Mouse (Mus musculus) embryonic facial prominence, embryonic 12.5 days (tissue): ENCODE measurements around the gene Mob3a. TPM values are rescaled to one million over a fixed set of nuclear protein-coding genes. Genes with fewer than 3 reads are reported as not detected.

Experiments used
- ATAC-seq: fragments of 200-750 bp; cut with Nextera tagmentation; 2 replicates; pipeline ENCODE4 v1.8.0; 2017; ENCODE audit not compliant: insufficient number of reproducible peaks, insufficient read depth, low FRiP score, low TSS enrichment
- H3K27ac ChIP-seq: fragments of 300-500 bp; sonication (generic); 2 replicates; pipeline ENCODE4 v1.5.1; 2016; ENCODE audit warnings: mild to moderate bottlenecking
- H3K27me3 ChIP-seq: fragments of 300-500 bp; sonication (generic); 2 replicates; pipeline ENCODE4 v1.6.1; 2016; ENCODE audit warnings: mild to moderate bottlenecking, moderate library complexity
- H3K36me3 ChIP-seq: fragments of 300-500 bp; sonication (generic); 2 replicates; pipeline ENCODE4 v1.6.1; 2016; ENCODE audit warnings: mild to moderate bottlenecking
- H3K4me1 ChIP-seq: fragments of 300-500 bp; sonication (generic); 2 replicates; pipeline ENCODE4 v1.6.1; 2016
- H3K4me2 ChIP-seq: fragments of 300-500 bp; sonication (generic); replicated peaks from 2 replicates; pipeline ENCODE4 v1.6.1; 2016; ENCODE audit warnings: mild to moderate bottlenecking, moderate library complexity
- H3K4me3 ChIP-seq: fragments of 300-500 bp; sonication (generic); 2 replicates; pipeline ENCODE4 v1.5.1; 2016; ENCODE audit warnings: mild to moderate bottlenecking
- H3K9ac ChIP-seq: fragments of 300-500 bp; sonication (generic); 2 replicates; pipeline ENCODE4 v1.6.1; 2016; ENCODE audit warnings: mild to moderate bottlenecking, moderate library complexity
- H3K9me3 ChIP-seq: fragments of 300-500 bp; sonication (generic); 2 replicates; pipeline ENCODE4 v1.6.1; 2016; ENCODE audit warnings: mild to moderate bottlenecking, moderate library complexity
- WGBS: fragments of 180-500 bp; shearing (Covaris S2); methylation state at CpG from one replicate; pipeline ENCODE4 v1.1.7; 2016; 5-methylcytosine and 5-hydroxymethylcytosine counted together
- polyA plus RNA-seq: library from polyadenylated mRNA; unstranded; fragments of >200 nt; fragmentation: Nextera tagmentation; extraction: Ambion mirVana; gene quantifications from 2 replicates; pipeline ENCODE4 v1.2.1, GENCODE M21; 2016

Mob3a gene
- polyA plus RNA-seq: 57.4 and 60.9 TPM in 2 replicates

DNA sequence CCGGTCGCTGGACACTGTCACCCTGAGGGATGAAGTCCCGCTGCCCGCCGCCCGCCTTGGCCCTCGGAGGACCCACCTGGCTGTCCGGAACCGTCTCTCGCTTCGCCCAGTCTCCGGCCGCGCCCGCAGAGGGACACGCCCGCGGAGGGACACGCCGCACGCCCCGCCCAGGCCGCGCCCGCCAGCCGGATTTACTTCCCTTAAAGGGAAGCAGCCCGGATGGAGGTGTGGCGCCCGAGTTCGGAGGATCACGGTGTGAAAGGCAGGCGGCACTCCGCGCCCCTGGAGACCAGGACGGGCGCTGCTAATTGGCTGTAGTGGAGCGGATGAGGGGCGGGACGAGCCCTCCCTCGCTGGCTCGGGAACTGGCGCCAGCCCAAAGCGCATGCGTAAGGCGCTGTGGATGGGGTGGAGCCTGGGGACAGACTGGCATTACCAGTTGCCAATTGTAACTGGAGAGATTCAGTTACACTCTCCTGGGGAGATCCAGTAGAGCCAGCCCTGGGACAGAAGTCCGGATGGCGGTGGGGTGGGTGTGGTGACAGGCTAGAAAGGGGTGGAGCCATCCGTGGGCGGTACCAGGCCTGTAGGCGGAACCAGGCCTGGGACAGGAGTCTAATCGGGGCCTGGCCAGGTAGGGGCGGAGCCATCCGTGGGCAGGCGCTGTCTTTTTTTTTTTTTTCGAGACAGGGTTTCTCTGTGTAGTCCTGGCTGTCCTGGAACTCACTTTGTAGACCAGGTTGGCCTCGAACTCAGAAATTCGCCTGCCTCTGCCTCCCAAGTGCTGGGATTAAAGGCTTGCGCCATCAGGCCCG lies at the start of gene Mob3a, which contains the start of gene Izumo4:
Mob3a (minus strand) TSS at position 257 of the 815 bp plus-strand sequence.
Izumo4 (plus strand) TSS at position 464 of the 815 bp plus-strand sequence.
- H3K9ac ChIP-seq: peak within 1 kb of the TSS; percentile 58
- ATAC-seq: peak; percentile 96
- peaks cover 17% of the 10 kb centered on the region for H3K36me3 ChIP-seq
- peaks cover 25% of the 10 kb centered on the region for H3K4me1 ChIP-seq
- peak within 1 kb of the TSS; percentile 82 for H3K27ac ChIP-seq
- no peaks in the 10 kb centered on the region for H3K9me3 ChIP-seq
- H3K4me2 ChIP-seq: peak within 1 kb of the TSS; percentile 68
- WGBS: under 1% methylated on average over 59 of the region's 59 CpGs
- H3K4me3 ChIP-seq: peak within 1 kb of the TSS; percentile 64
- no peaks in the 10 kb centered on the region for H3K27me3 ChIP-seq

DNA sequence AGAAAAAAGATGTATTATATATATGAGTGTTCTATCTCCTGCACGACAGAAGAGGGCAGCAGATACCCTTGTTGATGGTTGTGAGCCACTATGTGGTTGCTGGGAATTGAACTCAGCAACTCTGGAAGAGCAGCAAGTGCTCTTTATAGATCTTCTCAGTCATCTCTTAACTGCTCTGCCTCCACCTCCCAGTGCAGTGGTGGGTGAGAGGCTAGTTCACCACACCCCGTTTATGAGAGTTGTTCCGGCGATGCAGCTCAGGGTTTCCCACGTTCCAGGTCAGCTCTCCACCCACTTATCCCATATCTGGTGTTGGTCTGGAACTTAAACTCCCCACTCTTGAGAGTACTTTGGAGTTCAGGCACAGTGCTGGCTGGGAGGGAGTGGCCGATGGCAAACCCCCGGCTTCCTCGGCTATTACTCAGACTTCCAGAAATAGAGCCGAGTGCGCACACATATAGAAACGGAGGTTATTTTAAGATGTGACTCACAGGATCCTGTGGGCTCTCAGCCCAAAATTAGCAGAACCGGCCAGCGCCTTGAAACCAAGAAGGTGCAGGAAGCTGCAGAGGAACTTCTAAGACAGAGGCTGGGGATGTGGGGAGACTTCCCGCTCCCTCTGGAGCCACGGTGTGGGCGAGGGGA lies 49.5 kb upstream of the Mob3a start:
- H3K4me1 ChIP-seq: peaks cover 11% of the 10 kb centered on the region
- no peak for ATAC-seq
- H3K4me3 ChIP-seq: 0 out of 2 replicates have a peak overlapping the region, but pooled peaks have one; percentile 0
- WGBS: 15% methylated on average over 16 of the region's 16 CpGs
- H3K27me3 ChIP-seq: no peaks in the 10 kb centered on the region
- H3K4me2 ChIP-seq: peak overlapping the region; percentile 35
- no peaks in the 10 kb centered on the region for H3K36me3 ChIP-seq
- H3K9ac ChIP-seq: no peak overlapping the region
- no peak overlapping the region for H3K27ac ChIP-seq
- no peaks in the 10 kb centered on the region for H3K9me3 ChIP-seq

DNA sequence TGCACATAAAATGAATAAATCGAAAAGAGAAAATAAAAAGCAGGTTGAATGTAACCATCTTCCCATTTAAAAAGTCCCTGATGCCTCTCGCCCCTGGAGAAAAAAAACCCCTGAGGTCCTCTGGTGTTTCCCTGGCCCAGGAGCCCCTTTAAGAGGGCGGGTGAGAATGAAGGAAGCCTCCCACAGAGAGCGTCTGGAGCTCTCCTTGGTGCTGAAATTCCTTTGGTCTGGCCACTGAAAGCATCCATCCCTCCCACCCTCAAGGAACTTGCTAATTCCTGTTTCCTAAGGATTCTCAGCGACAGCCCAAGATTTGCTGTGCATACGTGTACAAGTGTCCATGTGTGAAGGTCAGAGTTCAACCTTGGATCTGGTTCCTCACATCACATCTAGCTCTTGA lies 46.8 kb upstream of the Mob3a start:
- no peak overlapping the region for H3K4me3 ChIP-seq
- no peak for ATAC-seq
- no peaks in the 10 kb centered on the region for H3K9me3 ChIP-seq
- WGBS: 11% methylated on average over 6 of the region's 6 CpGs
- H3K9ac ChIP-seq: no peak overlapping the region
- no peaks in the 10 kb centered on the region for H3K36me3 ChIP-seq
- no peak overlapping the region for H3K4me2 ChIP-seq
- H3K27ac ChIP-seq: no peak overlapping the region
- no peaks in the 10 kb centered on the region for H3K27me3 ChIP-seq
- peaks cover 6% of the 10 kb centered on the region; the same call in 1 of the 2 replicates for H3K4me1 ChIP-seq

DNA sequence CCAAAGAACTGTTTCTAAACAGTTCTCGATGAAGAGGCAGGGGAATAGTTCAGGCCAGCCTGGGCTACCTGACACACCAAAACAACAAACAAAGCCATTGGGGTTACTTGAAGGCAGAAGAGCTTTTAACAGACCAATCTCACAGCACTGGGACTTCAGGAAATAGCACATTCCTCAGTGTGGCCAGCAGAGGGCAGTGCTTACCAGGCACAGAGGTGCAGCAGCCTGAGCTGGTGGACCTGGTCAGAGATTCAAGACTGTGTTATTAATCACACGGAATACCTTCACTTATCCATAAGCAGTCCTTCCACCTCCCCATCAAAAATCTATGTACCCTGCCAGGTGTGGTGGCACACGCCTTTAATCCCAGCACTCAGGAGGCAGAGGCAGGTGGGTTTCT lies 45.6 kb upstream of the Mob3a start:
- Histone ChIP-seq H3K4me3 (no peak overlapping the region), H3K9me3 (no peaks in the 10 kb centered on the region), H3K9ac (no peak overlapping the region), H3K36me3 (no peaks in the 10 kb centered on the region), H3K4me2 (no peak overlapping the region), H3K27me3 (no peaks in the 10 kb centered on the region), H3K27ac (no peak overlapping the region), H3K4me1 (peaks cover 7% of the 10 kb centered on the region; the same call in 1 of the 2 replicates)
- 16% methylated on average over 3 of the region's 3 CpGs for WGBS
- ATAC-seq: no peak

DNA sequence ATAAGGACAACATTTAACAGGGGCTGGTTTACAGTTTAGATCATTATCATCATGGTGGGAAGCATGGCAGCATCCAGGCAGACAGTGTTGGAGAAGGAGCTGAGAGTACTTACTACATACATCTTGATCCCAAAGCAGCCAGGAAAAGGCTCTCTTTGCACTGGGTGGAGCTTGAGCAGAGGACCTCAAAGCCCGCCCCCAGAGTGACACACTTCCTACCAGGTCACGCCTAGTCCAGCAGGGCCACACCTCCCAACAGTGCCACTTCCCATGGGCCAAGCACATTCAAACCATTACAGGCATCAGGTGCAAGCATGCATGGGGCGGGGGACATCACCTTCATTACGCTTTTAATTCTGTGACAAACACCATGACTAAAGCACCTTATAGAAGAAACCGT lies 42.5 kb upstream of the Mob3a start:
- Histone ChIP-seq H3K4me3 (no peak overlapping the region), H3K4me2 (no peak overlapping the region), H3K9ac (no peak overlapping the region), H3K4me1 (peaks cover 19% of the 10 kb centered on the region), H3K36me3 (no peaks in the 10 kb centered on the region), H3K9me3 (no peaks in the 10 kb centered on the region), H3K27ac (no peak overlapping the region), H3K27me3 (no peaks in the 10 kb centered on the region)
- WGBS: 33% methylated on average over 5 of the region's 5 CpGs
- ATAC-seq: no peak

DNA sequence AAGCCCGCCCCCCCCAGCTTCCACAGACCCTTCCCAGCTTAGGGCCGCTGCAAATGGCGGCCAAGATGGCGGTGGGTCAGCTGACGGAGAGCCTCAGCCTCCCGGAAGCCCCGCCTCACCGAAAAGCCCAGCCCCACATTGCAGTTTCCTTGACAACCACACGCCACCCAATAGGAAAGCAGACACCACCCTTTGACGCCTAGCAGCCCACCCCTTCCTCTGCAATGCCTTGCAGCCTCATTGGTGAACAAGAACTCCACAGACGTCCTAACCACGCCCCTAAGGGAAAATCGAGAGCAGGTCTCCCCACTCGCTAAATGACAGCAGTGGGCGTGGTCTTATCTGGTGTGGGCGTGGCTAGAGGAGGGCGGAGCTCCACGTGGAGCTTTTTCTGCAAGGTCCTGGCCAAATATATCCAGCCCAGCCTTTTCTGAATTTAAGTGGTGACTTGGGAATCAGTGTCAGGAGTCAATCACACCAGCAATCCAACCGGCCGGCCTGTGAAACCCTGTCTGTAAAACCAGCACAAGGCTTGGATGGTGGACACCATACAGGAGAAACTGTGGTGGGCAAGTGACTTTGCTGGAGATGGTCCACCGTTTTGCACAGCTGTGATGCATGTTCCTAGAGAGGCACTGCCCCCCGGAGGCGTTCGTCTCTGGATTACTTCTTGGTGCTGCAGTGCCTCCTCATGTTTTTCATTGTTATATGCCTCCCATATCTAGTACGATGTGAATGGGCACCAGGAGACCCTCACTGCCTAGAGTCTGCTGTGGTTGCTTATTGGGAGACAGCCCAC lies 40.6 kb upstream of the Mob3a start, which contains the start of gene Ap3d1:
Ap3d1 (minus strand) TSS at position 85 of the 799 bp plus-strand sequence.
- peak; percentile 98 for ATAC-seq
- Histone ChIP-seq H3K27ac (peak within 1 kb of the TSS; percentile 79), H3K36me3 (no peaks in the 10 kb centered on the region; the same call in 1 of the 2 replicates)

DNA sequence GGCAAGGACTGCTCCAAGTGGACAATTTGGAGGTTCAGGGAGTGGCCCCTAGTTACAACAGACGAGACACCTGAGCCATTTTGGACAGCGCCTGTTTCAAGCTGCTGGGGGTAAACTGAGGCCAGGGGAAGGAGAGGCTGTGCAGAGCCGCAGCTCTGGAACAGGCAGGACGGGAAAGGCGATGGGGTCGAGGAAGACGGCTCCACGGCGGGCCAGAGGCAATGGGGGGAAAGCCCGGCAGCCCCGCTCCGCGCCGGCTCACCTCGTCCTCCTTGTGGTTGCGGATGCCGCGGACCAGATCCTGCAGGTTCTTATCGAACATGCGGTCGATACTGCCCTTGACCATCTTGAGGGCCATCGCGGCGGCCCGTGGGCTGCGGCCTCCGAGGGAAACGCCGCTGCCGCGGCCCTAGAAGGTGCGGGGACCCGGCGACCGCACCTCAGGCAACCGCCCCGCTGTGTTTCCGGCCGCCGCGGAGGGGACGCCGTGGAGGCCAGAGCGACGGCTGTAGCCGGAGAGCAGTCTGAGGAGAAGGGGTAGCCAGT lies 39.9 kb upstream of the Mob3a start:
- H3K27me3 ChIP-seq: no peaks in the 10 kb centered on the region
- no peaks in the 10 kb centered on the region for H3K9me3 ChIP-seq
- peaks cover 19% of the 10 kb centered on the region for H3K4me1 ChIP-seq
- peak overlapping the region; percentile 98 for H3K4me2 ChIP-seq
- peak overlapping the region; percentile 79 for H3K27ac ChIP-seq
- peak overlapping the region; percentile 93 for H3K4me3 ChIP-seq
- peak; percentile 8; the same call in 1 of the 2 replicates for ATAC-seq
- under 1% methylated on average over 46 of the region's 46 CpGs for WGBS
- peaks cover 3% of the 10 kb centered on the region; the same call in 1 of the 2 replicates for H3K36me3 ChIP-seq
- peak overlapping the region; percentile 96 for H3K9ac ChIP-seq

More for the DNA sequence above, 40.6 kb upstream of the Mob3a start, which contains the start of gene Ap3d1:
- 1% methylated on average over 25 of the region's 25 CpGs for WGBS
- H3K9me3 ChIP-seq: no peaks in the 10 kb centered on the region
- H3K27me3 ChIP-seq: no peaks in the 10 kb centered on the region
- H3K4me3 ChIP-seq: peak within 1 kb of the TSS; percentile 93
- H3K4me2 ChIP-seq: peak within 1 kb of the TSS; percentile 98
- peak within 1 kb of the TSS; percentile 96 for H3K9ac ChIP-seq
- H3K4me1 ChIP-seq: peaks cover 19% of the 10 kb centered on the region

DNA sequence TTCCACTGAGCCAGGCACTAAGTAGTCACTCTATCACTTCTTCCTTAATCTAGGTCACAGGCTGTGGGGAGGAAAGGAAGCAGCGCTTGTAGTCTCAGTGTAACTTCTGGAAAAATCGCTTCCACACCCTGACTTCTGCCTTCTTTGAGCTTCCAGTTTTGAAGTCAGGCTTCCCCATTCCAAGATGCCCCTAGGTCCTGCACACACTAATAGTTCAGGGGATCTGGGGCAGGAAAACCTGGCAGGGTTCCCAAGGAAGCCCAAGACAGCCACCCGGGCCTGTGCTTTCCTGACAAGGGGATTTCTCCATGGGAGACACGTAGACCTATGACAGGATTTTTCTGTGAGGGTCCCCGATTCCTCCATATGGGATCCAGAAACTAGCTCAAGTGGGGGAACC lies 39.4 kb upstream of the Mob3a start:
- Histone ChIP-seq H3K36me3 (peaks cover 7% of the 10 kb centered on the region; the same call in 1 of the 2 replicates), H3K9me3 (no peaks in the 10 kb centered on the region), H3K4me1 (peaks cover 19% of the 10 kb centered on the region), H3K4me2 (peak overlapping the region; percentile 98), H3K27me3 (no peaks in the 10 kb centered on the region), H3K27ac (peak overlapping the region; percentile 79; the same call in 1 of the 2 replicates), H3K4me3 (peak overlapping the region; percentile 93), H3K9ac (peak overlapping the region; percentile 96)
- 28% methylated on average over 5 of the region's 5 CpGs for WGBS
- ATAC-seq: no peak

DNA sequence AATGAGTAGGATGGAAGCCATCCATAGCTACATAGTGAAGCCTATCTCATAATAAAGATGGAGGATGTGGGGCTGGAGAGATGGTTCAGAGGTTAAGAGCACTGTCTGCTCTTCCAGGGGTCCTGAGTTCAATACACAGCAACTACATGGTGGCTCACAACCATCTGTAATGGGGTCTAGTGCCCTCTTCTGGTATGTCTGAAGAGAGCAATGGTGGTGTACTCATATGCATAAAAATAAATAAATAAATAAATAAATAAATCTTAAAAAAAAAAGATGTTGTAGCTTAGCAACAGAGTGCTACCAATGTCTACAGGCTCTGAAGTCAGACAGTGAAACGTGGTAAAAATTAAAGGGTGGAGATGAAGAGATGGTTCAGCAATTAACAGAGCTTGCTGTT lies 36.9 kb upstream of the Mob3a start:
- Histone ChIP-seq H3K4me3 (no peak overlapping the region), H3K4me1 (peaks cover 19% of the 10 kb centered on the region), H3K9ac (no peak overlapping the region), H3K36me3 (peaks cover 12% of the 10 kb centered on the region), H3K27ac (no peak overlapping the region), H3K27me3 (no peaks in the 10 kb centered on the region), H3K9me3 (no peaks in the 10 kb centered on the region), H3K4me2 (no peak overlapping the region)
- no peak for ATAC-seq
- WGBS: 63% methylated on average over 1 of the region's 1 CpGs

DNA sequence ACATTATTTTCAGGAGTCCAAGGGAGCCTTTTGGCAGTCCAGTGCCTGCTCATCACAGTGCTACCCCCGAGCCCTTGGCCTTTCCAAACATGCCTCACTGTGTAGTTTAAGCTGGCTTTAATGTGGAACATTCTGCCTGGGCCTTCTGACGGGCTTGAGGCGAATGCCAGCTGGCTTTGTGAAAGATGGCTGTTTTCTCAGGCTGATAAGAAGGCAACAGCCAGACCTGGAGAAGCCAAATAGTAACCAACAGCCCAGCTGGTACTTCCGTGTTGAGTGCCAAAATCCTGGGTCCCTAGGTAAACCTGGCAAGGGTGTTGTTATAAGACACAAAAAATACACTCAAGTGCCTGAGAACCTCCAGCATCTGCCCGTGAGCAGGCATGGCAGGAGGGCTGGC lies 35.0 kb upstream of the Mob3a start:
- Histone ChIP-seq H3K9me3 (no peaks in the 10 kb centered on the region), H3K4me3 (no peak overlapping the region), H3K4me1 (peaks cover 15% of the 10 kb centered on the region), H3K4me2 (no peak overlapping the region), H3K27me3 (no peaks in the 10 kb centered on the region), H3K27ac (no peak overlapping the region), H3K36me3 (peaks cover 26% of the 10 kb centered on the region), H3K9ac (no peak overlapping the region)
- no peak for ATAC-seq
- WGBS: 78% methylated on average over 5 of the region's 5 CpGs

DNA sequence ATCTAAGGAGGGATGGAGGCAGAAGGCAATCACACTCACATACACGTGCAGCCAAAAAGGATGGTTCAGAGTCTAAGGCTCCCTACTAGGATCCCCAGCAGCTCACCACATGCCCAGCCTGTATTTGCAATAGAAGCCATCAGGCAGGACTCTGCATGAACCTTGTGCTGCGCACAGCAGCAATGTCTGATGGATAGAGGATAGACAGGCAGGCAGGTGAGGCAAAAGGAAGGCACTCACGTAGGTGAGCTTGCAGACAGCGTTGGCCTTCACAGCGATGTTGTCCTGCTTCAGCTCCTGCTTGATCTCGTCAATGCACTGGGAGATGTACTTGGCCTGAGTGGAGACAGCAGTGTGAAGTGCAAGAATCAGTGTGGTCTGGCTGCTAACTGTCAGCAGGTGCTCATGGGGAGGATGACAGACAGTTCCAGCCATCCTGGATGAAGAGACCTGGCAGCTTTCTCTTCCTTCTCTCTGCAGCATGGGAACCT lies 30.9 kb upstream of the Mob3a start:
- ATAC-seq: no peak
- 93% methylated on average over 6 of the region's 6 CpGs for WGBS

More for the DNA sequence above, 30.9 kb upstream of the Mob3a start:
- Histone ChIP-seq H3K9me3 (no peaks in the 10 kb centered on the region), H3K27me3 (no peaks in the 10 kb centered on the region), H3K36me3 (peaks cover 64% of the 10 kb centered on the region), H3K4me3 (no peak overlapping the region), H3K4me2 (no peak overlapping the region), H3K4me1 (no peaks in the 10 kb centered on the region; the same call in 1 of the 2 replicates), H3K27ac (no peak overlapping the region), H3K9ac (no peak overlapping the region)
